Mouse (Mus musculus) liver, embryonic 18 days (tissue): Measurements from ENCODE around the gene Atp8b5. TPM values are rescaled to one million over a fixed set of nuclear protein-coding genes. Genes with fewer than 3 reads are reported as not detected.

Experiments
- polyA plus RNA-seq: library from polyadenylated mRNA; depleted of rRNA; stranded (reverse); fragments of >200 nt; gene quantifications from 2 replicates; pipeline ENCODE4 v1.2.3, GENCODE M21; 2012; rRNA removed

Atp8b5 gene
- polyA plus RNA-seq, result 0.24 and 0.25 TPM in 2 replicates

DNA sequence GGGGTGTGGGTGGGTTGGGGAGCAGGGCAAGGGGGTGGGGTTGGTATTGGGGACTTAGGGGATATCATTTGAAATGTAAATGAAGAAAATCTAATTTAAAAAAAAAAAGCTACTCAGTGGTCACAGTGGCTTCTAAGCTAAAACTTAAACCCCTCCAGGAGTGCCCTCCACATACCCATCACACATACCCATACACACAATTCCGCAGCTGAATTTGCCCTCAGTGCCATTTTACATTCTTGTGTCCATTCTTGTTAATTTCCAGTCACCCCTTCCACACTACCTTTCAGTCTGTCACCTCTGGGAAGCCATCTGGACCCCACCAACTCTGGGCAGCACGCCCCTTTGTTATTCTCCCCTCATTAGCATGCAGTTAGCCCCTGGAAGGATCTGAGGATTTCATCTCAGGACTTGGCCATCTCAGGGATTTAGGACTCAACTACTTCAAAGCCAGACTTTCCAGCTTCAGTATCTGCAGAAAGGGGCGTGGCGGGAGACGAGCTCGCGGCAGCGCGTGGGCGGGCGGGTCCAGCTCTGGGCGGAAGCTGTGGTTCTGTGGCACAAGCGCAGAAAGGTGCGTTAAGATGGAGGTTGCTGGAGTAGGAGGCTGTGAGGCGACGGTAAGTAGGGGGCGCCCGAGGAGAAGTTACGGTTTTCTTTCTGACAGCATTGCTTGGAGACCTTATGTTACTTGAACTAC is at the start of gene Atp8b5:
Atp8b5 (plus strand) TSS at position 537 of the 700 bp plus-strand sequence.

GRCm38 (mm10) chr4:43381408-43382154 is 114.6 kb downstream of the Atp8b5 start, which contains the start of gene Rusc2:
Gene Rusc2 (plus strand): TSS chr4:43381979.

Other genes with a start within 250 kb of the Atp8b5 start
- 7.1 and 9.4 TPM in 2 replicates for gene Pigo, start 241.3 kb upstream of the Atp8b5 start, polyA plus RNA-seq
- gene Stoml2, start 235.4 kb upstream of the Atp8b5 start, polyA plus RNA-seq, result 76.7 and 78.4 TPM in 2 replicates
- gene Fam214b, start 220.9 kb upstream of the Atp8b5 start, polyA plus RNA-seq, result 14.9 and 15.7 TPM in 2 replicates
- gene Unc13b, start 208.2 kb upstream of the Atp8b5 start, polyA plus RNA-seq, result 1.9 and 2.0 TPM in 2 replicates
- 2.9 and 4.0 TPM in 2 replicates for gene Rusc2, start 114.8 kb downstream of the Atp8b5 start, polyA plus RNA-seq
- gene Fam166b, start 162.0 kb downstream of the Atp8b5 start, polyA plus RNA-seq, result 0.08 and 0.11 TPM in 2 replicates
- 5.2 and 5.5 TPM in 2 replicates for gene Tesk1, start 174.8 kb downstream of the Atp8b5 start, polyA plus RNA-seq
- 5.9 and 7.6 TPM in 2 replicates for gene Cd72, start 187.5 kb downstream of the Atp8b5 start, polyA plus RNA-seq
- 0.66 and 0.95 TPM in 2 replicates for gene Sit1, start 216.6 kb downstream of the Atp8b5 start, polyA plus RNA-seq
- 61.8 and 73.3 TPM in 2 replicates for gene Ccdc107, start 225.7 kb downstream of the Atp8b5 start, polyA plus RNA-seq
- gene Arhgef39, start 232.5 kb downstream of the Atp8b5 start, polyA plus RNA-seq, result 21.6 and 29.0 TPM in 2 replicates
- gene Car9, start 239.8 kb downstream of the Atp8b5 start, polyA plus RNA-seq, result 1.2 TPM in 2 replicates